Mouse (Mus musculus) cerebellum, adult 2 months (tissue): ENCODE results near the gene Trim32.

Source experiments
- CTCF ChIP-seq: fragments of 200-500 bp; IDR thresholded peaks from 2 replicates; pipeline ENCODE4 v1.5.1; 2011; ENCODE audit warnings: low read depth, mild to moderate bottlenecking, control low read depth, low read length, moderate library complexity, borderline replicate concordance; ENCODE audit not compliant: insufficient read depth
- POLR2A ChIP-seq: fragments of 200-500 bp; IDR thresholded peaks from 2 replicates; pipeline ENCODE4 v1.6.1; 2011; ENCODE audit warnings: low read length, control low read depth, borderline replicate concordance; ENCODE audit not compliant: insufficient read depth

DNA sequence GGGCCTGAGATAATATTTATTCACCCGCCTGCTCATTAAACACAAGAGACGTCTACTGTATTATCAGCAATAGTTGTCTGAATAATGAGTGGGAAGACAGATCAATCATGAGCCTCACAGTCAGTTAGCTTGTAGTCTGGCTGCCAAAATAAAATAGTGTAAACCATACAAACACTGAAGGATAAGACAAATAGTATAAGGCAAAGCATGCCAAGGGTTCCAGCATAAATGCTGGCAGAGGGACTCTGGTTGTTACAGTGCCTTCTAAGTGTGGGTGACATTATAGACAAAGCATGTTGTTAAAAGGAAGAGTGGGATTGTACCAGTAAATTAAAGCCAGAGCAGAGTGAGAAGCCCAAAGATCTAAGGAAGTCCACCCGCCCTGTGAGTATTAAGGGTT, 15.3 kb downstream of the Trim32 start:
- TF ChIP-seq CTCF (no peak), POLR2A (no peak)
